10 mouse cellular contexts compared by ENCODE assay signal in the genomic region with DNA sequence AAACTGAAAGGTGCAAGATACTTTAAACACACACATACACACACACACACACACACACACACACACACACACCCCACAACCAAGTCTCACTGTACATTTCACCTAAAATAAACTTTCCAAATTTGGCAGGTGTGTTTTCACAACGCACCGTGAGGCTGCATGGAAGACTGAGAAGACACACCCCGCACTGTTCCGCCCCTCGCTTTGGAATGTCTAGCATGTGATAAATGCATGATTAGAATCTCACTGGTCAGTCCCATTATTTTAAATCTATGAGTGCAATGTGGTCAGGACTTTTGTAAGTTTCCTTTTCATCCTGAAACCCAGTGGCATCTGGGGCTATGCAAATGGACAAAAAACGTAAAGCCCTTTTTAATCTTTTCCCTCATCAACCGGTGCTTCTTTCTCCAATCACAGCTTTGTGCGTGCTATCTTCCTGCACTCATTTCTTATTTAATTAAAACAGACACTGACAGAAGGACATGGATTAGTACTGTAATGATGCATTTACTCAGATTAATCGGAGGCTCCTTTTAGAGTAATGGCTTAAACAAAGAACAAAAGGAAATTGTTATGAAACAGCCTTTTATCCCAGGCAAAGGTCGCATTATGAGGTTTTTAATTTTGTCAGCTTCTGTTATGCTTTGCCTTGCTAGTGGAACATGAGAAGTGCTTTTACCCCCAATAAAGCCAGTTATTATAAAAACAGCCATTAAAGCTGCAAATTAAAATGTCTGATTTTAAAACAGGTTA.
DNase-seq lines count a peak whose midpoint lies in the region; ATAC-seq and TF ChIP-seq lines count a peak whose summit lies in the region.
"Had no signal": no experiment of that assay in that cellular context is flagged by ENCODE, and none has a peak within 500 bp of the region (broad histone marks: within the 10 kb centered on the region; RNA-seq: fewer than 3 reads in every experiment).

No protein-coding gene starts in this region.

- DNase-seq in midbrain, postnatal 0 days (ENCODE audit: low spot score): no peak
- DNase-seq in kidney, postnatal 14 days: peak; percentile 56
- DNase-seq in left cerebral cortex, adult 11 months (ENCODE audit: low spot score): no peak
- DNase-seq in cerebellum, adult 18-20 months: no peak
- DNase-seq: cerebellum, adult 11 months; heart, postnatal 4 days had no signal

- H3K27ac ChIP-seq in midbrain, embryonic 12.5 days (replicated peaks): peak overlapping the region; percentile 26
- no peak overlapping the region for H3K27ac ChIP-seq in midbrain, postnatal 0 days (ENCODE audit: low read depth, low read length)
- H3K27ac ChIP-seq in forebrain, embryonic 13.5 days: peak overlapping the region; percentile 85
- H3K27ac ChIP-seq in small intestine, adult 2 months (ENCODE audit: insufficient read depth, low read depth, low read length): peak overlapping the region; percentile 82; the same call in 1 of the 2 replicates

- H3K4me2 ChIP-seq in midbrain, embryonic 12.5 days (replicated peaks): peak overlapping the region; percentile 16
- H3K4me2 ChIP-seq in midbrain, postnatal 0 days (ENCODE audit: low read depth, low read length, poor library complexity, severe bottlenecking): no peak overlapping the region
- H3K4me2 ChIP-seq in forebrain, embryonic 13.5 days: peak overlapping the region; percentile 48

- TF ChIP-seq CTCF in midbrain, postnatal 0 days (IDR thresholded peaks at IDR 0.05): no peak
- TF ChIP-seq CTCF in small intestine, adult 2 months (IDR thresholded peaks at IDR 0.05; ENCODE audit: extremely low read depth, insufficient read length, insufficient replicate concordance, low read depth, low read length): no peak

- TF ChIP-seq POLR2A in small intestine, adult 2 months (IDR thresholded peaks at IDR 0.05; ENCODE audit: low read depth, low read length): no peak

- H3K9ac ChIP-seq in midbrain, embryonic 12.5 days (replicated peaks): no peak overlapping the region
- no peak overlapping the region for H3K9ac ChIP-seq in midbrain, postnatal 0 days (replicated peaks; ENCODE audit: low read length, poor library complexity, severe bottlenecking)
- no peak overlapping the region for H3K9ac ChIP-seq in forebrain, embryonic 13.5 days

- 12% methylated on average over 10 of the region's 10 CpGs for WGBS in midbrain, embryonic 12.5 days
- WGBS in midbrain, postnatal 0 days: 19% methylated on average over 10 of the region's 10 CpGs
- WGBS in forebrain, embryonic 13.5 days: 5% methylated on average over 10 of the region's 10 CpGs
- 17% methylated on average over 10 of the region's 10 CpGs for whole genome bisulfite sequencing in small intestine, adult 2 months

- H3K9me3 ChIP-seq in midbrain, embryonic 12.5 days: no peaks in the 10 kb centered on the region
- H3K9me3 ChIP-seq in midbrain, postnatal 0 days (ENCODE audit: low read length): no peaks in the 10 kb centered on the region
- no peaks in the 10 kb centered on the region for H3K9me3 ChIP-seq in forebrain, embryonic 13.5 days (replicated peaks)

- H3K27me3 ChIP-seq in midbrain, embryonic 12.5 days: no peaks in the 10 kb centered on the region
- no peaks in the 10 kb centered on the region for H3K27me3 ChIP-seq in midbrain, postnatal 0 days (ENCODE audit: insufficient read depth, low read length)
- H3K27me3 ChIP-seq in forebrain, embryonic 13.5 days: no peaks in the 10 kb centered on the region
- no peaks in the 10 kb centered on the region for H3K27me3 ChIP-seq in small intestine, adult 2 months (ENCODE audit: control insufficient read depth, insufficient read depth, low read length)

- H3K4me3 ChIP-seq in midbrain, embryonic 12.5 days: no peak overlapping the region
- no peak overlapping the region for H3K4me3 ChIP-seq in midbrain, postnatal 0 days (ENCODE audit: low read depth, low read length)
- no peak overlapping the region for H3K4me3 ChIP-seq in forebrain, embryonic 13.5 days
- no peak overlapping the region for H3K4me3 ChIP-seq in small intestine, adult 2 months (ENCODE audit: low read depth, low read length)
- H3K4me3 ChIP-seq: erythroblast, embryonic 14.5 days had no signal

- no peaks in the 10 kb centered on the region for H3K36me3 ChIP-seq in midbrain, embryonic 12.5 days
- no peaks in the 10 kb centered on the region for H3K36me3 ChIP-seq in midbrain, postnatal 0 days (ENCODE audit: insufficient read depth, low read length)
- H3K36me3 ChIP-seq in forebrain, embryonic 13.5 days (ENCODE audit: poor library complexity, severe bottlenecking): no peaks in the 10 kb centered on the region
- no peaks in the 10 kb centered on the region for H3K36me3 ChIP-seq in small intestine, adult 2 months (ENCODE audit: control insufficient read depth, insufficient read depth, low read length)

- H3K4me1 ChIP-seq in midbrain, embryonic 12.5 days: peaks cover 46% of the 10 kb centered on the region
- no peaks in the 10 kb centered on the region; the same call in 1 of the 2 replicates for H3K4me1 ChIP-seq in midbrain, postnatal 0 days (ENCODE audit: insufficient read depth, low read length)
- peaks cover 48% of the 10 kb centered on the region for H3K4me1 ChIP-seq in forebrain, embryonic 13.5 days
- peaks cover 4% of the 10 kb centered on the region; the same call in 1 of the 2 replicates for H3K4me1 ChIP-seq in small intestine, adult 2 months (ENCODE audit: control insufficient read depth, insufficient read depth, insufficient read length, low read length)

- ATAC-seq in midbrain, embryonic 12.5 days (ENCODE audit: low FRiP score, low read depth): no peak
- no peak for ATAC-seq in midbrain, postnatal 0 days (ENCODE audit: low FRiP score)
- no peak for ATAC-seq in forebrain, embryonic 13.5 days
